Mouse (Mus musculus): ENCODE data around the gene Parvb.
"Not testable (repeated sequence)": the region's sequence is repeated elsewhere in the genome, so short reads cannot be mapped to it uniquely, and the experiment has no call there.

Gene Parvb

GRCm38 (mm10) chr15:84256254-84256850 lies 24.5 kb downstream of the Parvb start:
- no peak for DNase-seq (ENCODE audit: low spot score in 2 of 2)

- DNase-seq (ENCODE audit: low spot score in 2 of 2), result peak in 1 of 2 experiments; percentile 10
These were observed 25.0 kb downstream of the Parvb start for GRCm38 (mm10) chr15:84256864-84257263.

GRCm38 (mm10) chr15:84258602-84259355 lies 26.9 kb downstream of the Parvb start:
- no peak for DNase-seq (ENCODE audit: low spot score in 2 of 2)

- DNase-seq (ENCODE audit: low spot score in 2 of 2), result peak; percentile 36 to 64
These were observed 28.4 kb downstream of the Parvb start for GRCm38 (mm10) chr15:84260123-84260822.

GRCm38 (mm10) chr15:84262630-84263029 lies 30.8 kb downstream of the Parvb start:
- no peak for DNase-seq (ENCODE audit: low spot score in 2 of 2)

GRCm38 (mm10) chr15:84263573-84263972 lies 31.7 kb downstream of the Parvb start:
- DNase-seq (ENCODE audit: low spot score in 2 of 2), result no peak

GRCm38 (mm10) chr15:84265141-84265540 lies 33.3 kb downstream of the Parvb start:
- DNase-seq (ENCODE audit: low spot score in 2 of 2), result no peak

- no peak for DNase-seq (ENCODE audit: low spot score in 2 of 2)
These were observed 34.4 kb downstream of the Parvb start for GRCm38 (mm10) chr15:84266290-84266689.

GRCm38 (mm10) chr15:84267720-84268260 lies 35.9 kb downstream of the Parvb start:
- DNase-seq (ENCODE audit: low spot score in 2 of 2), result no peak

- DNase-seq (ENCODE audit: low spot score in 2 of 2), result no peak
These were observed 37.3 kb downstream of the Parvb start for GRCm38 (mm10) chr15:84269107-84269633.

GRCm38 (mm10) chr15:84270032-84270431 lies 38.2 kb downstream of the Parvb start:
- no peak for DNase-seq (ENCODE audit: low spot score in 2 of 2)

- no peak for DNase-seq (ENCODE audit: low spot score in 2 of 2)
These were observed 38.6 kb downstream of the Parvb start for GRCm38 (mm10) chr15:84270463-84270862.

- DNase-seq (ENCODE audit: low spot score in 2 of 2), result no peak
These were observed 44.2 kb downstream of the Parvb start for GRCm38 (mm10) chr15:84276066-84276465.

- no peak for DNase-seq (ENCODE audit: low spot score in 2 of 2)
These were observed 46.2 kb downstream of the Parvb start for GRCm38 (mm10) chr15:84278091-84278490.

GRCm38 (mm10) chr15:84278656-84279055 lies 46.8 kb downstream of the Parvb start:
- DNase-seq (ENCODE audit: low spot score in 2 of 2), result no peak

GRCm38 (mm10) chr15:84280309-84280708 lies 48.5 kb downstream of the Parvb start:
- DNase-seq (ENCODE audit: low spot score in 2 of 2), result no peak

GRCm38 (mm10) chr15:84280712-84281347 lies 49.0 kb downstream of the Parvb start:
- no peak for DNase-seq (ENCODE audit: low spot score in 2 of 2)

GRCm38 (mm10) chr15:84282206-84283085 lies 50.6 kb downstream of the Parvb start:
- no peak for DNase-seq (ENCODE audit: low spot score in 2 of 2)

- DNase-seq (ENCODE audit: low spot score in 2 of 2), result peak in 1 of 2 experiments; percentile 50
These were observed 52.2 kb downstream of the Parvb start for GRCm38 (mm10) chr15:84284059-84284458.

GRCm38 (mm10) chr15:84285453-84285852 lies 53.6 kb downstream of the Parvb start:
- DNase-seq (ENCODE audit: low spot score in 2 of 2), result no peak

GRCm38 (mm10) chr15:84288953-84289352 lies 57.1 kb downstream of the Parvb start:
- DNase-seq (ENCODE audit: low spot score in 2 of 2), result not testable (repeated sequence)
